Mouse (Mus musculus) myocyte (in vitro differentiated cells): ENCODE results near the gene Saa2. TPM values are rescaled to one million over a fixed set of nuclear protein-coding genes. Genes with fewer than 3 reads are reported as not detected.

ENCODE experiments used
- H3K27me3 ChIP-seq: one replicate; pipeline ENCODE4 v1.6.1; 2011; ENCODE audit not compliant: control insufficient read depth, insufficient read depth, insufficient read length
- H3K36me3 ChIP-seq: one replicate; pipeline ENCODE4 v1.6.1; 2011; ENCODE audit not compliant: control insufficient read depth, insufficient read depth
- H3K4me2 ChIP-seq: one replicate; pipeline ENCODE4 v1.6.1; 2011; ENCODE audit warnings: low read depth, control low read depth
- H3K4me3 ChIP-seq: one replicate; pipeline ENCODE4 v1.5.1; 2011; ENCODE audit warnings: mild to moderate bottlenecking, control low read depth, moderate library complexity
- H3K79me2 ChIP-seq: one replicate; pipeline ENCODE4 v1.6.1; 2011; ENCODE audit not compliant: control insufficient read depth, insufficient read depth
- H3ac ChIP-seq: one replicate; pipeline ENCODE4 v1.6.1; 2011; ENCODE audit not compliant: control insufficient read depth, insufficient read length
- CEBPB ChIP-seq: IDR thresholded peaks from 2 replicates; pipeline ENCODE4 v1.6.1; 2011; ENCODE audit warnings: mild to moderate bottlenecking, moderate library complexity; ENCODE audit not compliant: poor library complexity, insufficient read depth, severe bottlenecking
- E2F4 ChIP-seq: IDR thresholded peaks from one replicate; pipeline ENCODE4 v1.6.1; 2011; ENCODE audit warnings: mild to moderate bottlenecking, control low read depth, moderate library complexity; ENCODE audit not compliant: insufficient read depth
- MAX ChIP-seq: IDR thresholded peaks from one replicate; pipeline ENCODE4 v1.6.1; 2011; ENCODE audit warnings: low read depth, mild to moderate bottlenecking, control low read depth
- MYOD1 ChIP-seq, 3 experiments: IDR thresholded peaks; one replicate each; pipeline ENCODE4 v1.6.1; 2011; ENCODE audit warnings: control low read depth in 2 of 3, low read depth in 2 of 3, mild to moderate bottlenecking in 2 of 3, moderate library complexity in 1 of 3; ENCODE audit not compliant: insufficient read length in 2 of 3, control insufficient read depth in 1 of 3
- MYOG ChIP-seq, 3 experiments: IDR thresholded peaks; one replicate each; pipeline ENCODE4 v1.6.1; 2011; ENCODE audit warnings: control low read depth in 2 of 3, low read depth in 2 of 3, mild to moderate bottlenecking in 2 of 3; ENCODE audit not compliant: insufficient read length in 2 of 3, control insufficient read depth in 1 of 3, insufficient read depth in 1 of 3
- POLR2A ChIP-seq: IDR thresholded peaks from one replicate; pipeline ENCODE4 v1.6.1; 2011; ENCODE audit warnings: low read depth, mild to moderate bottlenecking, control low read depth, moderate library complexity; ENCODE audit not compliant: insufficient read length
- POLR2AphosphoS2 ChIP-seq: IDR thresholded peaks from one replicate; pipeline ENCODE4 v1.6.1; 2011; ENCODE audit warnings: low read depth, control low read depth; ENCODE audit not compliant: insufficient read length
- REST ChIP-seq: IDR thresholded peaks from one replicate; pipeline ENCODE4 v1.6.1; 2011; ENCODE audit warnings: mild to moderate bottlenecking, control low read depth, moderate library complexity; ENCODE audit not compliant: insufficient read depth, insufficient read length
- SRF ChIP-seq: IDR thresholded peaks from one replicate; pipeline ENCODE4 v1.6.1; 2011; ENCODE audit warnings: low read depth; ENCODE audit not compliant: control insufficient read depth, insufficient read length
- TCF12 ChIP-seq: IDR thresholded peaks from one replicate; pipeline ENCODE4 v1.6.1; 2011; ENCODE audit warnings: mild to moderate bottlenecking, control low read depth; ENCODE audit not compliant: poor library complexity, insufficient read depth, severe bottlenecking
- TCF3 ChIP-seq: IDR thresholded peaks from one replicate; pipeline ENCODE4 v1.6.1; 2011; ENCODE audit warnings: low read depth, control low read depth; ENCODE audit not compliant: insufficient read length
- USF1 ChIP-seq: IDR thresholded peaks from one replicate; pipeline ENCODE4 v1.6.1; 2011; ENCODE audit warnings: low read depth, mild to moderate bottlenecking, control low read depth, moderate library complexity
- polyA plus RNA-seq: library from polyadenylated mRNA; unstranded; fragments of >200 nt; fragmentation: generic; extraction: Trizol; gene quantifications from one replicate; pipeline ENCODE4 v1.2.1, GENCODE M21; 2012; ENCODE audit warnings: missing spikeins

Saa2 gene
- polyA plus RNA-seq, 1 experiment: not detected

GRCm38 (mm10) chr7:46723849-46724248, 27.7 kb upstream of the Saa2 start:
- no peak overlapping the region for H3K4me2 ChIP-seq
- H3K27me3 ChIP-seq: no peaks in the 10 kb centered on the region
- TF ChIP-seq POLR2AphosphoS2 (no peak), CEBPB (no peak), E2F4 (no peak), USF1 (no peak), REST (no peak), SRF (no peak), MYOG (IDR thresholded peaks at IDR 0.05; ENCODE audit: control insufficient read depth in 1 of 3, insufficient read depth in 1 of 3, insufficient read length in 2 of 3, low read depth in 2 of 3) (no peak), POLR2A (no peak), TCF12 (no peak), MAX (no peak), MYOD1 (IDR thresholded peaks at IDR 0.05; ENCODE audit: control insufficient read depth in 1 of 3, insufficient read length in 2 of 3, low read depth in 2 of 3) (no peak)
- H3ac ChIP-seq: no peak overlapping the region
- no peaks in the 10 kb centered on the region for H3K79me2 ChIP-seq
- no peak overlapping the region for H3K4me3 ChIP-seq
- H3K36me3 ChIP-seq: no peaks in the 10 kb centered on the region

DNA sequence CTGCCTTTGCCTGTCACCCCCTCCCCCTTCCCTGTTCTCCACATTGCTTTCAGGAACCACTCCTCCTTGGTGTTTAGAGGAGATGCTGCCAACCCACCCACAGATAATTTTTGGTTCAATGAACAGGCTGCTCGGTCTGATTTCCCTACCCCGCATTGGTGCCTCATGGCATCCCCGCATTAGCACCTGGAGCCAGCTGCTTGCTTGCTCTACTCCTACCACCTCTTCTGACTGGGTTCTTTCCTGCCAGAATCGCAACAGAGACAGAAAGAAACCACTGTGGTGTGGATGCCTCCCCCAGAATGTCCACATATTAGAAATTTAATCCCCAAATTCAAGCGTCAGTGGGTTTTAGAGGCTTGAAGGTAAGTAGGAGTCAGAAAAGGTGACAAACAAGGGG, 27.2 kb upstream of the Saa2 start:
- no peak overlapping the region for H3ac ChIP-seq
- H3K79me2 ChIP-seq: no peaks in the 10 kb centered on the region
- TF ChIP-seq POLR2A: no peak
- TF ChIP-seq CEBPB: no peak
- TF ChIP-seq REST: no peak
- TF ChIP-seq MYOG (IDR thresholded peaks at IDR 0.05; ENCODE audit: control insufficient read depth in 1 of 3, insufficient read depth in 1 of 3, insufficient read length in 2 of 3, low read depth in 2 of 3): no peak
- no peak for TF ChIP-seq TCF12
- no peak for TF ChIP-seq MYOD1 (IDR thresholded peaks at IDR 0.05; ENCODE audit: control insufficient read depth in 1 of 3, insufficient read length in 2 of 3, low read depth in 2 of 3)
- no peak for TF ChIP-seq SRF
- TF ChIP-seq MAX: no peak
- TF ChIP-seq POLR2AphosphoS2: no peak
- no peak for TF ChIP-seq USF1
- no peak for TF ChIP-seq TCF3
- TF ChIP-seq E2F4: no peak
- no peak overlapping the region for H3K4me2 ChIP-seq
- no peaks in the 10 kb centered on the region for H3K36me3 ChIP-seq
- H3K27me3 ChIP-seq: no peaks in the 10 kb centered on the region
- no peak overlapping the region for H3K4me3 ChIP-seq

DNA sequence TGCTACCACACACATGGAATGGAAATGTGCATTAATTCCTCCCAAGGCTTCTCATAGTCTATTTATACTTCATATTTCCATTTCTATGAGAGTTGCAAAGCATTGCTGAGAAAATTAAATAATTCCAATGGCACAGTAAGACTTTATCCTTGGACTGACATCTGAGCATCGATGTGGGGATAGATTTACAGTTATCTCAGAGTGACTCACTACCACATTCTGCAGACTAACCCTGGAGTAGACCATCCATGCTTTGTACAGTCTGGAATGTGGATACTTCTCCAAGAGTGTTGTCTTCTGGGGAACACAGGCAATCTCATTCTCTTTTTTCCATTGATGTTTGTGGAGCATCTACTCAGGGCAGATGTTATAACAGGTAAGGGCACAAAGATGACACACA, 24.0 kb upstream of the Saa2 start:
- TF ChIP-seq MYOG (IDR thresholded peaks at IDR 0.05; ENCODE audit: control insufficient read depth in 1 of 3, insufficient read depth in 1 of 3, insufficient read length in 2 of 3, low read depth in 2 of 3): no peak
- Histone ChIP-seq H3K27me3 (no peaks in the 10 kb centered on the region), H3K79me2 (no peaks in the 10 kb centered on the region), H3K4me3 (no peak overlapping the region), H3K36me3 (no peaks in the 10 kb centered on the region), H3ac (no peak overlapping the region), H3K4me2 (no peak overlapping the region)

DNA sequence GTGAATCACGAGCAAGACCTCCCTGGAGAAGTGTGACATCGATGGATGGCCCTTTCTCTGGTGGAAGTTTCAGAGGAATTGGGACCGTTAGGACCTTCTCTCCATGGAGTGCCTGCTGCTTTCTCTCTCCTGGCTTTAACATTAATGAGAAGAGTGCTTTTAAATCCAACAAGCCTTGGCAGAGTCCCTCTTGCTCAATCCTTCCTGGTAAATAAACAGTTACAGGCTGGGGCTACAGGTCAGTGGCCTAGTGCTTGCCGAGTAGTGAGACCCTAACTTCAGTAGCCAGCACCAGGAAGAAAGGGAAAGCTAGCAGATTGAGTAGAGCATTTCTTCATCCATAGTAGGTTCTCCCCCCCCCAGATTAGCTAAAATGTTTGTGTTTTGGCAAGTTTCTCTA, 19.1 kb upstream of the Saa2 start, which contains the start of gene Saa4:
Saa4 (minus strand) TSS at position 146 of the 400 bp plus-strand sequence.
- H3K79me2 ChIP-seq: no peaks in the 10 kb centered on the region

DNA sequence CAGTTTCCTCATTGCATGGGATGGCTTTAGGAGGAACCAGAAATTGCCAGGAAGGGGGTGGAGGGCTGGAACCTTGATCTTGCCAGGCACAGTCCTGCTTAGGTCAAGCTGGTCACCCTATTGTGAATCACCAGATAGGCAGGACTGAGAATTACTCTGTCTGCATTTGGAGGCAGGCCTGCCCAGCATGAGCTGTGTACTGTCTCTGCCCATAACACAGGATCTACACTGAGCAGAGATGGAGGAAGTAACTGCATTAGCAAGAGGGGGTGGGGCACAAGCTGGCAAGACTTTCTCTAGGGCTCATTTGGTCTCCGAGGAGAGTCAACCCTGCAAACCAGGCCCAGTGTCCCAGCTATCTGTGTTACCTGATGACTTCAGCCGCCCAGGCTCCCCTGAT, 16.6 kb upstream of the Saa2 start:
- no peak for TF ChIP-seq MAX
- H3K4me3 ChIP-seq: no peak overlapping the region
- H3K27me3 ChIP-seq: no peaks in the 10 kb centered on the region
- H3K4me2 ChIP-seq: no peak overlapping the region
- no peaks in the 10 kb centered on the region for H3K36me3 ChIP-seq
- H3ac ChIP-seq: no peak overlapping the region
- no peaks in the 10 kb centered on the region for H3K79me2 ChIP-seq

More for the DNA sequence above, 19.1 kb upstream of the Saa2 start, which contains the start of gene Saa4:
- Histone ChIP-seq H3K36me3 (no peaks in the 10 kb centered on the region), H3K4me3 (no peak within 1 kb of the TSS), H3ac (no peak within 1 kb of the TSS), H3K4me2 (no peak within 1 kb of the TSS), H3K27me3 (no peaks in the 10 kb centered on the region)
- TF ChIP-seq TCF12 (no peak), MAX (no peak), MYOG (IDR thresholded peaks at IDR 0.05; ENCODE audit: control insufficient read depth in 1 of 3, insufficient read depth in 1 of 3, insufficient read length in 2 of 3, low read depth in 2 of 3) (no peak), CEBPB (no peak), E2F4 (no peak), POLR2AphosphoS2 (no peak), POLR2A (no peak), SRF (no peak), MYOD1 (IDR thresholded peaks at IDR 0.05; ENCODE audit: control insufficient read depth in 1 of 3, insufficient read length in 2 of 3, low read depth in 2 of 3) (no peak), TCF3 (no peak), REST (no peak), USF1 (no peak)
